Mouse (Mus musculus): ENCODE measurements around the gene Fam89a. TPM values are rescaled to one million over a fixed set of nuclear protein-coding genes. Genes with fewer than 3 reads are reported as not detected.
A peak's percentile ranks its signal among the peaks of the same experiment; 100 is the strongest.

The Fam89a gene
- polyA plus RNA-seq, 1 experiment from 2014 or later, result 4.8 TPM

GRCm38 (mm10) chr8:124780236-124780635 is 28.6 kb upstream of the Fam89a start:
- DNase-seq (ENCODE audit: low spot score) (peak; percentile 88), ATAC-seq (replicated peaks; ENCODE audit: low FRiP score, low read depth) (no peak; the same call in 1 of the 2 replicates)
- Histone ChIP-seq H3K36me3 (ENCODE audit: insufficient read depth, low read length) (no peaks in the 10 kb centered on the region), H3K4me1 (replicated peaks; ENCODE audit: insufficient read depth, low read length) (no peaks in the 10 kb centered on the region; the same call in 1 of the 2 replicates), H3K9me3 (replicated peaks; ENCODE audit: low read length) (no peaks in the 10 kb centered on the region), H3K9ac (ENCODE audit: low read depth, low read length) (no peak overlapping the region), H3K27me3 (ENCODE audit: insufficient read depth, low read length) (no peaks in the 10 kb centered on the region), H3K4me3 (replicated peaks; ENCODE audit: low read depth, low read length) (no peak overlapping the region), H3K27ac (no peak overlapping the region), H3K4me2 (ENCODE audit: low read length) (no peak overlapping the region)
- WGBS, result 6% methylated on average over 7 of the region's 7 CpGs
- TF ChIP-seq CTCF (IDR thresholded peaks at IDR 0.05; ENCODE audit: low read depth), result no peak

DNA sequence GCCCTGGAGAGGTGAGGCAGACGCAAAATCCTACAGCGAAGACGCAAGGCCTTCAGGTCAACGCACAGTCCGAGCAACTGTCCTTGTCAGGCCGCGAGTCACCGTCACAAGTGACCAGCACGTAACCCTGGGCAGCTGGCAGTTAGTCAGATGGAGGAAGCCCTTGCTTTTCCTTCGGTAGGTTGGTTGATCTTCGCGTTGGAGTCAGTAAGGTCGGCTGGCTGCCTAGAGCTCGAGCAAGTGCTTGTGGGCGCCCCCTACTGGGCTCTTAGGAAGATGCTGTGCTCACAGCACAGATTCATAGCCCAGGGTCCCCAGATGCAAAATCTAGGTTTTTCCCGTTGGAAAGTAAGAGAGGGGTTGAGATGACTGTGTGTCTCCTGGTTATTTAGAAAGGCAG is 24.1 kb upstream of the Fam89a start:
- peak overlapping the region; percentile 36 for H3K4me2 ChIP-seq (ENCODE audit: low read length)
- no peaks in the 10 kb centered on the region for H3K9me3 ChIP-seq (replicated peaks; ENCODE audit: low read length)
- no peaks in the 10 kb centered on the region; the same call in 1 of the 2 replicates for H3K4me1 ChIP-seq (replicated peaks; ENCODE audit: insufficient read depth, low read length)
- no peak overlapping the region for H3K27ac ChIP-seq
- no peak overlapping the region for H3K9ac ChIP-seq (ENCODE audit: low read depth, low read length)
- ATAC-seq (replicated peaks; ENCODE audit: low FRiP score, low read depth), result no peak
- 17% methylated on average over 16 of the region's 16 CpGs for WGBS
- peak; percentile 85 for DNase-seq (ENCODE audit: low spot score)
- no peaks in the 10 kb centered on the region for H3K36me3 ChIP-seq (ENCODE audit: insufficient read depth, low read length)
- peak; percentile 81 for TF ChIP-seq CTCF (IDR thresholded peaks at IDR 0.05; ENCODE audit: low read depth)
- H3K27me3 ChIP-seq (ENCODE audit: insufficient read depth, low read length), result no peaks in the 10 kb centered on the region
- H3K4me3 ChIP-seq (replicated peaks; ENCODE audit: low read depth, low read length), result no peak overlapping the region

- H3K9me3 ChIP-seq (replicated peaks; ENCODE audit: low read length), result no peaks in the 10 kb centered on the region
- H3K27me3 ChIP-seq (ENCODE audit: insufficient read depth, low read length), result no peaks in the 10 kb centered on the region
- H3K4me2 ChIP-seq (ENCODE audit: low read length), result no peak overlapping the region
- DNase-seq (ENCODE audit: low spot score) (no peak), ATAC-seq (replicated peaks; ENCODE audit: low FRiP score, low read depth) (no peak)
- no peak overlapping the region for H3K27ac ChIP-seq
- no peaks in the 10 kb centered on the region for H3K4me1 ChIP-seq (replicated peaks; ENCODE audit: insufficient read depth, low read length)
- H3K9ac ChIP-seq (ENCODE audit: low read depth, low read length), result no peak overlapping the region
- no peak overlapping the region for H3K4me3 ChIP-seq (replicated peaks; ENCODE audit: low read depth, low read length)
- TF ChIP-seq CTCF (IDR thresholded peaks at IDR 0.05; ENCODE audit: low read depth), result no peak
- H3K36me3 ChIP-seq (ENCODE audit: insufficient read depth, low read length), result no peaks in the 10 kb centered on the region
- WGBS, result 64% methylated on average over 2 of the region's 2 CpGs
Measured at GRCm38 (mm10) chr8:124772389-124772788, 20.8 kb upstream of the Fam89a start.

GRCm38 (mm10) chr8:124763061-124763460 is 11.4 kb upstream of the Fam89a start:
- DNase-seq (ENCODE audit: low spot score), result no peak
- WGBS, result 55% methylated on average over 7 of the region's 7 CpGs
- no peaks in the 10 kb centered on the region for H3K27me3 ChIP-seq (ENCODE audit: insufficient read depth, low read length)
- ATAC-seq (replicated peaks; ENCODE audit: low FRiP score, low read depth), result no peak
- no peak overlapping the region for H3K9ac ChIP-seq (ENCODE audit: low read depth, low read length)
- no peaks in the 10 kb centered on the region for H3K4me1 ChIP-seq (replicated peaks; ENCODE audit: insufficient read depth, low read length)
- no peak overlapping the region for H3K4me3 ChIP-seq (replicated peaks; ENCODE audit: low read depth, low read length)
- no peak for TF ChIP-seq CTCF (IDR thresholded peaks at IDR 0.05; ENCODE audit: low read depth)
- no peaks in the 10 kb centered on the region for H3K36me3 ChIP-seq (ENCODE audit: insufficient read depth, low read length)
- H3K27ac ChIP-seq, result no peak overlapping the region
- no peak overlapping the region for H3K4me2 ChIP-seq (ENCODE audit: low read length)
- no peaks in the 10 kb centered on the region for H3K9me3 ChIP-seq (replicated peaks; ENCODE audit: low read length)

GRCm38 (mm10) chr8:124758544-124758943 is 6.9 kb upstream of the Fam89a start:
- ATAC-seq (replicated peaks; ENCODE audit: low FRiP score, low read depth), result no peak

GRCm38 (mm10) chr8:124756601-124757000 is 5.0 kb upstream of the Fam89a start:
- Histone ChIP-seq H3K9me3 (replicated peaks; ENCODE audit: low read length) (no peaks in the 10 kb centered on the region), H3K27ac (no peak overlapping the region), H3K4me1 (replicated peaks; ENCODE audit: insufficient read depth, low read length) (peaks cover 12% of the 10 kb centered on the region; the same call in 1 of the 2 replicates), H3K9ac (ENCODE audit: low read depth, low read length) (no peak overlapping the region), H3K4me2 (ENCODE audit: low read length) (no peak overlapping the region), H3K36me3 (ENCODE audit: insufficient read depth, low read length) (no peaks in the 10 kb centered on the region), H3K4me3 (replicated peaks; ENCODE audit: low read depth, low read length) (no peak overlapping the region), H3K27me3 (ENCODE audit: insufficient read depth, low read length) (no peaks in the 10 kb centered on the region)
- 73% methylated on average over 5 of the region's 5 CpGs for WGBS
- ATAC-seq (replicated peaks; ENCODE audit: low FRiP score, low read depth), result no peak
- no peak for TF ChIP-seq CTCF (IDR thresholded peaks at IDR 0.05; ENCODE audit: low read depth)
- no peak for DNase-seq (ENCODE audit: low spot score)

More at GRCm38 (mm10) chr8:124758544-124758943, 6.9 kb upstream of the Fam89a start:
- Histone ChIP-seq H3K4me3 (replicated peaks; ENCODE audit: low read depth, low read length) (no peak overlapping the region), H3K9me3 (replicated peaks; ENCODE audit: low read length) (no peaks in the 10 kb centered on the region), H3K9ac (ENCODE audit: low read depth, low read length) (no peak overlapping the region), H3K27me3 (ENCODE audit: insufficient read depth, low read length) (no peaks in the 10 kb centered on the region), H3K4me2 (ENCODE audit: low read length) (no peak overlapping the region), H3K27ac (no peak overlapping the region), H3K4me1 (replicated peaks; ENCODE audit: insufficient read depth, low read length) (peaks cover 12% of the 10 kb centered on the region; the same call in 1 of the 2 replicates), H3K36me3 (ENCODE audit: insufficient read depth, low read length) (no peaks in the 10 kb centered on the region)
- WGBS, result 43% methylated on average over 3 of the region's 3 CpGs
- peak; percentile 68 for TF ChIP-seq CTCF (IDR thresholded peaks at IDR 0.05; ENCODE audit: low read depth)
- DNase-seq (ENCODE audit: low spot score), result peak; percentile 24

DNA sequence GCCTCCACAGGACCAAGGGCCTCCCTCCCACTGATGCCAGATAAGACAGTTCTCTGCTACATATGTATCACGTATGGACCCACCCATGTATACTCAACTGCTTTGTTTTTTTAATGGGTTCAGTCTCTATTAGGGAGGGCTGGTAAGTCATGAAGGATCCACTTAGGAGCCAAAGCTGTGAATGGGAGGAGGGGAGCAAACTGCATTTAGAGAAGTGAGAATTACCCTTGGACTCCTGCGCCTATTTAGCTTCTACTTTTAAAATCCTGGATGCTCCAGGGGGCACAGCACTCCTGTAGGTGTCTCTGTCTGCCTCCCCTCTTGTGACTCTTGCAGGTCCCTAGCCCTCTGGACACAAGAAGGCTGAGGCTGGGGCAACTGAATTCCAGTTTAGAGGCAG is 4.5 kb upstream of the Fam89a start:
- TF ChIP-seq CTCF (IDR thresholded peaks at IDR 0.05; ENCODE audit: low read depth), result no peak
- Histone ChIP-seq H3K4me2 (ENCODE audit: low read length) (no peak overlapping the region), H3K27me3 (ENCODE audit: insufficient read depth, low read length) (no peaks in the 10 kb centered on the region), H3K27ac (no peak overlapping the region), H3K9ac (ENCODE audit: low read depth, low read length) (no peak overlapping the region), H3K4me3 (replicated peaks; ENCODE audit: low read depth, low read length) (no peak overlapping the region), H3K9me3 (replicated peaks; ENCODE audit: low read length) (no peaks in the 10 kb centered on the region), H3K4me1 (replicated peaks; ENCODE audit: insufficient read depth, low read length) (peaks cover 15% of the 10 kb centered on the region), H3K36me3 (ENCODE audit: insufficient read depth, low read length) (no peaks in the 10 kb centered on the region)
- no peak for ATAC-seq (replicated peaks; ENCODE audit: low FRiP score, low read depth)
- WGBS, result 67% methylated on average over 2 of the region's 2 CpGs
- DNase-seq (ENCODE audit: low spot score), result no peak
